Mouse (Mus musculus): Measurements from ENCODE around the gene Ttc28. TPM values are rescaled to one million over a fixed set of nuclear protein-coding genes. Genes with fewer than 3 reads are reported as not detected.

Gene Ttc28
- polyA plus RNA-seq, 1 experiment: 0.04 TPM

- Histone ChIP-seq H3K36me3 (ENCODE audit: control insufficient read depth) (no peaks in the 10 kb centered on the region; the same call in 1 of the 2 replicates), H3K9me3 (ENCODE audit: control insufficient read depth, low read length) (no peaks in the 10 kb centered on the region), H3K4me1 (ENCODE audit: control insufficient read depth) (no peaks in the 10 kb centered on the region; the same call in 1 of the 2 replicates), H3K27me3 (ENCODE audit: control insufficient read depth) (no peaks in the 10 kb centered on the region), H3K4me3 (replicated peaks) (no peak overlapping the region)
- TF ChIP-seq TAL1 (IDR thresholded peaks at IDR 0.05; ENCODE audit: low read length): no peak
- no peak for TF ChIP-seq GATA1 (IDR thresholded peaks at IDR 0.05; ENCODE audit: low read length)
These were observed 341.2 kb downstream of the Ttc28 start for GRCm38 (mm10) chr5:111220679-111221380.

- H3K36me3 ChIP-seq (ENCODE audit: control insufficient read depth): no peaks in the 10 kb centered on the region; the same call in 1 of the 2 replicates
- no peaks in the 10 kb centered on the region; the same call in 1 of the 2 replicates for H3K4me1 ChIP-seq (ENCODE audit: control insufficient read depth)
- H3K27me3 ChIP-seq (ENCODE audit: control insufficient read depth): no peaks in the 10 kb centered on the region
- no peak overlapping the region for H3K4me3 ChIP-seq (replicated peaks)
- no peaks in the 10 kb centered on the region for H3K9me3 ChIP-seq (ENCODE audit: control insufficient read depth, low read length)
- TF ChIP-seq GATA1 (IDR thresholded peaks at IDR 0.05; ENCODE audit: low read length) (no peak), TAL1 (IDR thresholded peaks at IDR 0.05; ENCODE audit: low read length) (no peak)
These were observed 343.2 kb downstream of the Ttc28 start for GRCm38 (mm10) chr5:111222820-111223219.

- no peaks in the 10 kb centered on the region for H3K9me3 ChIP-seq (ENCODE audit: control insufficient read depth, low read length)
- H3K36me3 ChIP-seq (ENCODE audit: control insufficient read depth): no peaks in the 10 kb centered on the region; the same call in 1 of the 2 replicates
- no peak for TF ChIP-seq TAL1 (IDR thresholded peaks at IDR 0.05; ENCODE audit: low read length)
- no peak for TF ChIP-seq GATA1 (IDR thresholded peaks at IDR 0.05; ENCODE audit: low read length)
- no peaks in the 10 kb centered on the region for H3K27me3 ChIP-seq (ENCODE audit: control insufficient read depth)
- no peaks in the 10 kb centered on the region; the same call in 1 of the 2 replicates for H3K4me1 ChIP-seq (ENCODE audit: control insufficient read depth)
- no peak overlapping the region for H3K4me3 ChIP-seq (replicated peaks)
These were observed 345.7 kb downstream of the Ttc28 start for GRCm38 (mm10) chr5:111225306-111225705.

GRCm38 (mm10) chr5:111226486-111226885 is 346.9 kb downstream of the Ttc28 start:
- Histone ChIP-seq H3K27me3 (ENCODE audit: control insufficient read depth) (no peaks in the 10 kb centered on the region), H3K9me3 (ENCODE audit: control insufficient read depth, low read length) (no peaks in the 10 kb centered on the region), H3K4me1 (ENCODE audit: control insufficient read depth) (no peaks in the 10 kb centered on the region; the same call in 1 of the 2 replicates), H3K4me3 (replicated peaks) (no peak overlapping the region), H3K36me3 (ENCODE audit: control insufficient read depth) (peaks cover 2% of the 10 kb centered on the region; the same call in 1 of the 2 replicates)
- no peak for TF ChIP-seq GATA1 (IDR thresholded peaks at IDR 0.05; ENCODE audit: low read length)
- no peak for TF ChIP-seq TAL1 (IDR thresholded peaks at IDR 0.05; ENCODE audit: low read length)

GRCm38 (mm10) chr5:111227850-111228249 is 348.2 kb downstream of the Ttc28 start:
- Histone ChIP-seq H3K27me3 (ENCODE audit: control insufficient read depth) (no peaks in the 10 kb centered on the region), H3K9me3 (ENCODE audit: control insufficient read depth, low read length) (no peaks in the 10 kb centered on the region), H3K4me1 (ENCODE audit: control insufficient read depth) (no peaks in the 10 kb centered on the region; the same call in 1 of the 2 replicates), H3K4me3 (replicated peaks) (no peak overlapping the region), H3K36me3 (ENCODE audit: control insufficient read depth) (peaks cover 2% of the 10 kb centered on the region; the same call in 1 of the 2 replicates)
- TF ChIP-seq GATA1 (IDR thresholded peaks at IDR 0.05; ENCODE audit: low read length) (no peak), TAL1 (IDR thresholded peaks at IDR 0.05; ENCODE audit: low read length) (no peak)

GRCm38 (mm10) chr5:111228302-111229040 is 348.9 kb downstream of the Ttc28 start:
- Histone ChIP-seq H3K4me1 (ENCODE audit: control insufficient read depth) (no peaks in the 10 kb centered on the region), H3K4me3 (replicated peaks) (no peak overlapping the region), H3K9me3 (ENCODE audit: control insufficient read depth, low read length) (no peaks in the 10 kb centered on the region), H3K36me3 (ENCODE audit: control insufficient read depth) (peaks cover 2% of the 10 kb centered on the region; the same call in 1 of the 2 replicates), H3K27me3 (ENCODE audit: control insufficient read depth) (no peaks in the 10 kb centered on the region)
- TF ChIP-seq GATA1 (IDR thresholded peaks at IDR 0.05; ENCODE audit: low read length): no peak
- TF ChIP-seq TAL1 (IDR thresholded peaks at IDR 0.05; ENCODE audit: low read length): no peak

GRCm38 (mm10) chr5:111229041-111229394 is 349.4 kb downstream of the Ttc28 start:
- TF ChIP-seq TAL1 (IDR thresholded peaks at IDR 0.05; ENCODE audit: low read length) (no peak), GATA1 (IDR thresholded peaks at IDR 0.05; ENCODE audit: low read length) (no peak)
- no peaks in the 10 kb centered on the region for H3K27me3 ChIP-seq (ENCODE audit: control insufficient read depth)
- no peak overlapping the region for H3K4me3 ChIP-seq (replicated peaks)
- peaks cover 2% of the 10 kb centered on the region; the same call in 1 of the 2 replicates for H3K36me3 ChIP-seq (ENCODE audit: control insufficient read depth)
- no peaks in the 10 kb centered on the region for H3K4me1 ChIP-seq (ENCODE audit: control insufficient read depth)
- H3K9me3 ChIP-seq (ENCODE audit: control insufficient read depth, low read length): no peaks in the 10 kb centered on the region

- TF ChIP-seq GATA1 (IDR thresholded peaks at IDR 0.05; ENCODE audit: low read length) (no peak), TAL1 (IDR thresholded peaks at IDR 0.05; ENCODE audit: low read length) (no peak)
- Histone ChIP-seq H3K4me3 (replicated peaks) (no peak overlapping the region), H3K27me3 (ENCODE audit: control insufficient read depth) (no peaks in the 10 kb centered on the region), H3K9me3 (ENCODE audit: control insufficient read depth, low read length) (no peaks in the 10 kb centered on the region), H3K36me3 (ENCODE audit: control insufficient read depth) (peaks cover 2% of the 10 kb centered on the region; the same call in 1 of the 2 replicates), H3K4me1 (ENCODE audit: control insufficient read depth) (no peaks in the 10 kb centered on the region)
These were observed 350.1 kb downstream of the Ttc28 start for GRCm38 (mm10) chr5:111229671-111230070.

GRCm38 (mm10) chr5:111231044-111231443 is 351.4 kb downstream of the Ttc28 start:
- TF ChIP-seq TAL1 (IDR thresholded peaks at IDR 0.05; ENCODE audit: low read length) (no peak), GATA1 (IDR thresholded peaks at IDR 0.05; ENCODE audit: low read length) (no peak)
- Histone ChIP-seq H3K27me3 (ENCODE audit: control insufficient read depth) (no peaks in the 10 kb centered on the region), H3K4me1 (ENCODE audit: control insufficient read depth) (no peaks in the 10 kb centered on the region), H3K9me3 (ENCODE audit: control insufficient read depth, low read length) (no peaks in the 10 kb centered on the region), H3K4me3 (replicated peaks) (no peak overlapping the region), H3K36me3 (ENCODE audit: control insufficient read depth) (peaks cover 2% of the 10 kb centered on the region; the same call in 1 of the 2 replicates)

Data from erythroblast, embryonic 14.5 days (primary cell).